In genomic region chr5:115235786-115236263, GRCm38 (mm10) we compare ENCODE assay signal across 8 mouse cellular contexts. TPM values are rescaled to one million over a fixed set of nuclear protein-coding genes. Genes with fewer than 3 reads are reported as not detected.
DNase-seq lines count a peak whose midpoint lies in the region; ATAC-seq and TF ChIP-seq lines count a peak whose summit lies in the region.

Pop5 (plus strand) TSS chr5:115235836.

- no peak for TF ChIP-seq EP300 in MEL (IDR thresholded peaks at IDR 0.05; ENCODE audit: low read depth in 1 of 2, low read length in 2 of 2)
- TF ChIP-seq EP300 in lung, postnatal 0 days (IDR thresholded peaks at IDR 0.05) = peak; percentile 42; the same call in 1 of the 2 replicates

- peak within 1 kb of the TSS; percentile 75 to 80 for H3K4me3 ChIP-seq in MEL (ENCODE audit: control insufficient read depth in 1 of 2, insufficient read depth in 1 of 2, low read depth in 2 of 2, low read length in 2 of 2)
- peak within 1 kb of the TSS; percentile 84 for H3K4me3 ChIP-seq in cerebellum, adult 2 months (replicated peaks; ENCODE audit: insufficient read depth, low read depth, low read length)
- H3K4me3 ChIP-seq in lung, postnatal 0 days (ENCODE audit: low read depth, low read length) = peak within 1 kb of the TSS; percentile 55

- peak; percentile 93 to 97 (median 95) for TF ChIP-seq CTCF in MEL (IDR thresholded peaks at IDR 0.05 in 2 of 3, conservative IDR thresholded peaks at IDR 0.05 in 1 of 3; ENCODE audit: control insufficient read depth in 1 of 3, insufficient read depth in 1 of 3, low read depth in 2 of 3, low read length in 3 of 3, poor library complexity in 1 of 3, severe bottlenecking in 1 of 3)
- peak; percentile 94 for TF ChIP-seq CTCF in cerebellum, adult 2 months (IDR thresholded peaks at IDR 0.05; ENCODE audit: borderline replicate concordance, insufficient read depth, low read depth, low read length)
- TF ChIP-seq CTCF in lung, postnatal 0 days (IDR thresholded peaks at IDR 0.05) = peak; percentile 94

- no peaks in the 10 kb centered on the region for H3K27me3 ChIP-seq in MEL (ENCODE audit: control insufficient read depth in 1 of 2, insufficient read depth in 2 of 2, low read length in 2 of 2)
- H3K27me3 ChIP-seq in cerebellum, adult 2 months (ENCODE audit: control insufficient read depth, insufficient read depth, low read length) = no peaks in the 10 kb centered on the region
- no peaks in the 10 kb centered on the region for H3K27me3 ChIP-seq in lung, postnatal 0 days (replicated peaks; ENCODE audit: insufficient read depth, low read length)

- peak; percentile 94 for TF ChIP-seq RAD21 in MEL (IDR thresholded peaks at IDR 0.05; ENCODE audit: low read depth, low read length)

- peaks cover 9% of the 10 kb centered on the region for H3K79me2 ChIP-seq in MEL (ENCODE audit: control insufficient read depth, insufficient read depth, low read length, poor library complexity)

- 2% methylated on average over 21 of the region's 21 CpGs for WGBS in cerebellum, adult 2 months
- 2% methylated on average over 21 of the region's 21 CpGs for WGBS in lung, postnatal 0 days

- H3K4me2 ChIP-seq in lung, postnatal 0 days (replicated peaks; ENCODE audit: low read depth, low read length) = peak within 1 kb of the TSS; percentile 86

- peaks cover 0 to 13% of the 10 kb centered on the region in 2 experiments for H3K36me3 ChIP-seq in MEL (ENCODE audit: control insufficient read depth in 1 of 2, insufficient read depth in 2 of 2, low read length in 2 of 2)
- H3K36me3 ChIP-seq in lung, postnatal 0 days (ENCODE audit: insufficient read depth, low read length) = 0 out of 2 replicates have a peak, but pooled peaks cover 6% of the 10 kb centered on the region

- peak; percentile 91 for DNase-seq in MEL (ENCODE audit: low read depth, low spot score)
- DNase-seq in cerebellum, adult 2 months = peak; percentile 88 to 94
- peak; percentile 88 for DNase-seq in forelimb bud, embryonic 11.5 days (ENCODE audit: low read depth, low spot score)
- DNase-seq in layer of hippocampus, adult 9-10 months (ENCODE audit: low spot score) = peak; percentile 84
- DNase-seq in lung, postnatal 0 days (ENCODE audit: low spot score) = peak; percentile 94
- DNase-seq in ovary, postnatal 14 days (ENCODE audit: low spot score) = peak; percentile 89
- peak; percentile 90 for DNase-seq in thymus, postnatal 14 days

- H3K9ac ChIP-seq in MEL (ENCODE audit: control insufficient read depth, low read depth, low read length, poor library complexity, severe bottlenecking) = peak within 1 kb of the TSS; percentile 72
- H3K9ac ChIP-seq in lung, postnatal 0 days (replicated peaks; ENCODE audit: low read depth) = peak within 1 kb of the TSS; percentile 23; the same call in 1 of the 2 replicates

- peak within 1 kb of the TSS; percentile 58 for H3K27ac ChIP-seq in MEL (ENCODE audit: control insufficient read depth, low read depth, low read length)
- peak within 1 kb of the TSS; percentile 76 for H3K27ac ChIP-seq in cerebellum, adult 2 months (ENCODE audit: insufficient read depth, low read length)
- H3K27ac ChIP-seq in lung, postnatal 0 days (ENCODE audit: low read length) = peak within 1 kb of the TSS; percentile 1; the same call in 1 of the 2 replicates

- peaks cover 3 to 17% of the 10 kb centered on the region in 2 experiments; a peak in 2 of 4 replicates for H3K4me1 ChIP-seq in MEL (ENCODE audit: control insufficient read depth in 1 of 2, insufficient read depth in 2 of 2, low read length in 2 of 2)
- no peaks in the 10 kb centered on the region; the same call in 1 of the 2 replicates for H3K4me1 ChIP-seq in cerebellum, adult 2 months (ENCODE audit: control insufficient read depth, insufficient read depth, low read length)
- H3K4me1 ChIP-seq in lung, postnatal 0 days (ENCODE audit: insufficient read depth, low read depth, low read length) = peaks cover 7% of the 10 kb centered on the region; the same call in 1 of the 2 replicates

- no peaks in the 10 kb centered on the region for H3K9me3 ChIP-seq in MEL (replicated peaks; ENCODE audit: insufficient read depth, low read length)
- no peaks in the 10 kb centered on the region for H3K9me3 ChIP-seq in lung, postnatal 0 days (ENCODE audit: low read length)

- ATAC-seq in hematopoietic stem cell, adult 5-6 weeks (replicated peaks in 1 of 2; ENCODE audit: insufficient read depth in 1 of 2, low FRiP score in 2 of 2, low TSS enrichment in 1 of 2, low read depth in 1 of 2, poor library complexity in 2 of 2, severe bottlenecking in 2 of 2) = peak; percentile 68 to 79
- ATAC-seq in lung, postnatal 0 days = peak; percentile 78

- TF ChIP-seq POLR2A in MEL (IDR thresholded peaks at IDR 0.05; ENCODE audit: control insufficient read depth in 1 of 2, insufficient read depth in 1 of 2, low read depth in 1 of 2, low read length in 2 of 2, poor library complexity in 1 of 2) = no peak
- peak; percentile 33; the same call in 1 of the 2 replicates for TF ChIP-seq POLR2A in cerebellum, adult 2 months (IDR thresholded peaks at IDR 0.05; ENCODE audit: borderline replicate concordance, insufficient read depth, low read length)

TF ChIP-seq in MEL, 35 proteins besides CTCF, POLR2A, EP300 and RAD21:
- TF ChIP-seq SIN3A (IDR thresholded peaks at IDR 0.05; ENCODE audit: low read length) = peak; percentile 53; the same call in 1 of the 2 replicates
- TF ChIP-seq ZMIZ1 (IDR thresholded peaks at IDR 0.05; ENCODE audit: low read depth, low read length) = no peak
- no peak for TF ChIP-seq GATA1 (IDR thresholded peaks at IDR 0.05; ENCODE audit: low read depth, low read length)
- TF ChIP-seq TCF12 (IDR thresholded peaks at IDR 0.05; ENCODE audit: low read depth, low read length) = no peak
- no peak for TF ChIP-seq JUND (IDR thresholded peaks at IDR 0.05; ENCODE audit: low read depth, low read length)
- TF ChIP-seq MAZ (IDR thresholded peaks at IDR 0.05; ENCODE audit: low read depth, low read length) = peak; percentile 48; the same call in 1 of the 2 replicates
- no peak for TF ChIP-seq TBP (IDR thresholded peaks at IDR 0.05; ENCODE audit: low read depth, low read length)
- no peak for TF ChIP-seq RCOR1 (IDR thresholded peaks at IDR 0.05; ENCODE audit: low read depth, low read length)
- TF ChIP-seq MEF2A (IDR thresholded peaks at IDR 0.05; ENCODE audit: extremely low read depth, insufficient replicate concordance, low read depth, low read length, poor library complexity, severe bottlenecking) = peak; percentile 96
- TF ChIP-seq TAL1 (IDR thresholded peaks at IDR 0.05; ENCODE audit: low read length) = no peak
- peak; percentile 29; the same call in 1 of the 2 replicates for TF ChIP-seq HCFC1 (IDR thresholded peaks at IDR 0.05; ENCODE audit: low read depth, low read length)
- TF ChIP-seq POLR2AphosphoS5 (IDR thresholded peaks at IDR 0.05; ENCODE audit: borderline replicate concordance, low read depth, low read length) = no peak
- TF ChIP-seq ZNF384 (IDR thresholded peaks at IDR 0.05; ENCODE audit: low read depth, low read length) = no peak
- TF ChIP-seq NRF1 (IDR thresholded peaks at IDR 0.05; ENCODE audit: insufficient read depth, low read depth, low read length, poor library complexity, severe bottlenecking) = no peak
- peak; percentile 70 for TF ChIP-seq SMC3 (IDR thresholded peaks at IDR 0.05; ENCODE audit: low read depth, low read length)
- 0 out of 2 replicates have a peak, but pooled peaks have one; percentile 24 for TF ChIP-seq MYC (IDR thresholded peaks at IDR 0.05; ENCODE audit: low read depth, low read length)
- no peak for TF ChIP-seq CHD2 (IDR thresholded peaks at IDR 0.05; ENCODE audit: low read length)
- TF ChIP-seq GABPA (IDR thresholded peaks at IDR 0.05; ENCODE audit: low read depth, low read length) = no peak
- no peak for TF ChIP-seq UBTF (IDR thresholded peaks at IDR 0.05; ENCODE audit: borderline replicate concordance, insufficient read depth, low read depth, low read length)
- TF ChIP-seq ZC3H11A (IDR thresholded peaks at IDR 0.05; ENCODE audit: low read depth, low read length) = peak; percentile 75
- TF ChIP-seq MXI1 (IDR thresholded peaks at IDR 0.05; ENCODE audit: low read depth, low read length) = no peak
- TF ChIP-seq E2F4 (IDR thresholded peaks at IDR 0.05; ENCODE audit: borderline replicate concordance, low read depth, low read length) = no peak
TF ChIP-seq in MEL: peak in this region for 7.

RNA-seq across cellular contexts. Expression of gene Pop5, which starts in this region (rescaled TPM):
- 166 and 208 TPM in 2 replicates for total RNA-seq in MEL (2012; rRNA removed)
- polyA plus RNA-seq in MEL (2012; ENCODE audit: insufficient read depth in 1 of 2, insufficient read length in 2 of 2, low read depth in 1 of 2, low replicate concordance in 2 of 2, missing spikeins in 1 of 2) = 100 to 1,000 TPM; 103 to 388 TPM
- polyA plus RNA-seq in cerebellum, adult 2 months (2012; rRNA removed) = 168 and 177 TPM in 2 replicates
- total RNA-seq in hematopoietic stem cell, adult 5-6 weeks (2017) = 67.4 and 94.4 TPM in 2 replicates
- polyA plus RNA-seq in lung, postnatal 0 days (2015; fragmentation: Nextera tagmentation; extraction: Ambion mirVana) = 77.6 and 78.8 TPM in 2 replicates

Comparison
In these comparisons a context has a peak if more than half of its experiments do, and no peak if none do; other contexts are left out.
1. Peak in every context shown above with its lines: DNase-seq, ATAC-seq, H3K4me3 ChIP-seq and H3K27ac ChIP-seq.
2. H3K27ac ChIP-seq: peak in every context shown above with its lines; median percentile 76 in cerebellum, adult 2 months; 58 in MEL; 1 in lung, postnatal 0 days.